Mouse (Mus musculus) embryonic facial prominence, embryonic 10.5 days (tissue): ENCODE measurements around the gene Chst12. TPM values are rescaled to one million over a fixed set of nuclear protein-coding genes. Genes with fewer than 3 reads are reported as not detected.

Experiments
- DNase-seq: peaks from one replicate; pipeline ENCODE4 v3.0.0-alpha.2; 2017; ENCODE audit warnings: low spot score
- H3K27ac ChIP-seq: fragments of 300-500 bp; sonication (generic); replicated peaks from 2 replicates; pipeline ENCODE4 v1.5.1; 2016; ENCODE audit warnings: mild to moderate bottlenecking
- H3K27me3 ChIP-seq: fragments of 300-500 bp; sonication (generic); replicated peaks from 2 replicates; pipeline ENCODE4 v1.6.1; 2016; ENCODE audit warnings: low read depth, mild to moderate bottlenecking; ENCODE audit not compliant: poor library complexity, severe bottlenecking
- H3K36me3 ChIP-seq: fragments of 300-500 bp; sonication (generic); replicated peaks from 2 replicates; pipeline ENCODE4 v1.6.1; 2016; ENCODE audit warnings: mild to moderate bottlenecking, moderate library complexity
- H3K4me1 ChIP-seq: fragments of 300-500 bp; sonication (generic); 2 replicates; pipeline ENCODE4 v1.6.1; 2016
- H3K4me3 ChIP-seq: fragments of 300-500 bp; sonication (generic); 2 replicates; pipeline ENCODE4 v1.5.1; 2016; ENCODE audit warnings: mild to moderate bottlenecking, moderate library complexity
- H3K9me3 ChIP-seq: fragments of 300-500 bp; sonication (generic); 2 replicates; pipeline ENCODE4 v1.6.1; 2016; ENCODE audit warnings: mild to moderate bottlenecking
- WGBS: fragments of 180-500 bp; shearing (Covaris S2); methylation state at CpG from one replicate; pipeline ENCODE4 v1.1.7; 2016; 5-methylcytosine and 5-hydroxymethylcytosine counted together
- polyA plus RNA-seq: library from polyadenylated mRNA; unstranded; fragments of >200 nt; fragmentation: Nextera tagmentation; extraction: Ambion mirVana; gene quantifications from 2 replicates; pipeline ENCODE4 v1.2.1, GENCODE M21; 2016

Gene Chst12
- polyA plus RNA-seq, 1 experiment from 2014 or later = 16.8 TPM

DNA sequence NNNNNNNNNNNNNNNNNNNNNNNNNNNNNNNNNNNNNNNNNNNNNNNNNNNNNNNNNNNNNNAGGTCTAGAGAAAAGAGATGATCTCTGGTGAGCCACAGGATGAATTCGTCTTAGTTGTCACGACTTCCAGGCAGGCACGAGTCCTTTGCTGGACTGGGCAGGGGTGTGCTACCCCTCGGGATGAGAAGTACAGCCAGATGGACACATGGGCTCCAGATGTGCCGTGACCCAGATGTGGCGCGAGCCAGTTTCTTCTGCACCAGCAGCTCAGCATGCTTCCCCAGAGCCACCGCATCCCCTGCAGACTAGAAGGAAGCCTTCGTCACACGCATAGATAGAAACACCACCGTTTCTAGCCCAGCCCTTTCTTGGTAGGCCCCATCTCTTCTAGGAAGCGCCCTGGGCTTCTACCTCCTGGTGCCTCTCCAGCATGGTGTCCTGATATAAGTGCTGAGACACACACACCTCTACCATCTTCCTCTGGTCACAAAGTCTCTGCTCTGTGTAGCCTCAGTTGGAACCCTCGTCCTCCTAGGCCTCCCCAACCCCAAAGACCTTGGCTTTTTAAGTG lies 32.8 kb downstream of the Chst12 start:
- DNase-seq = peak; percentile 56
- Histone ChIP-seq H3K27me3 (0 out of 2 replicates have a peak, but pooled peaks cover 3% of the 10 kb centered on the region), H3K27ac (no peak overlapping the region), H3K9me3 (no peaks in the 10 kb centered on the region), H3K4me1 (peaks cover 18% of the 10 kb centered on the region), H3K4me3 (no peak overlapping the region), H3K36me3 (no peaks in the 10 kb centered on the region)
- 63% methylated on average over 13 of the region's 13 CpGs for WGBS

DNA sequence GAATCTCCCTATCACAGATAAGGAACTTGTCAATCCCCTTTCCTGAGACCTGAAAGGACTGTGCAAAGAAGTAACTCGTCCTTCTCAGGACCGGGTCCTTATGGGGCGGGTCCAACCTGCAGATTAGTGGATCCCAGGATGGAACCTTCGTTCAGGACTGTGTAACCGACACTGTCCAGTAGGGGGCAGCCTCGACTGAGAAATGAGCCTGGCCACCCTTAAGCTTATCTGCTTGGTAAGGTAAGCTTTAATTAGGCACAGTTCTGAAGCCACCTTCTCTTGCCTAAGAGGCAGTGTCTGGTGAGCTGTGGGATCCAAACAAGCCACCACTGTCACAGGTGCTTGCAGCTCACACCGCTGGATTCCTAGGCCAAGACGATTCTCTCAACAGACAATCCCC lies 34.8 kb downstream of the Chst12 start:
- Histone ChIP-seq H3K9me3 (no peaks in the 10 kb centered on the region), H3K4me3 (no peak overlapping the region), H3K27ac (no peak overlapping the region), H3K27me3 (0 out of 2 replicates have a peak, but pooled peaks cover 3% of the 10 kb centered on the region), H3K4me1 (peaks cover 18% of the 10 kb centered on the region), H3K36me3 (no peaks in the 10 kb centered on the region)
- peak; percentile 84 for DNase-seq
- WGBS = 14% methylated on average over 8 of the region's 8 CpGs

DNA sequence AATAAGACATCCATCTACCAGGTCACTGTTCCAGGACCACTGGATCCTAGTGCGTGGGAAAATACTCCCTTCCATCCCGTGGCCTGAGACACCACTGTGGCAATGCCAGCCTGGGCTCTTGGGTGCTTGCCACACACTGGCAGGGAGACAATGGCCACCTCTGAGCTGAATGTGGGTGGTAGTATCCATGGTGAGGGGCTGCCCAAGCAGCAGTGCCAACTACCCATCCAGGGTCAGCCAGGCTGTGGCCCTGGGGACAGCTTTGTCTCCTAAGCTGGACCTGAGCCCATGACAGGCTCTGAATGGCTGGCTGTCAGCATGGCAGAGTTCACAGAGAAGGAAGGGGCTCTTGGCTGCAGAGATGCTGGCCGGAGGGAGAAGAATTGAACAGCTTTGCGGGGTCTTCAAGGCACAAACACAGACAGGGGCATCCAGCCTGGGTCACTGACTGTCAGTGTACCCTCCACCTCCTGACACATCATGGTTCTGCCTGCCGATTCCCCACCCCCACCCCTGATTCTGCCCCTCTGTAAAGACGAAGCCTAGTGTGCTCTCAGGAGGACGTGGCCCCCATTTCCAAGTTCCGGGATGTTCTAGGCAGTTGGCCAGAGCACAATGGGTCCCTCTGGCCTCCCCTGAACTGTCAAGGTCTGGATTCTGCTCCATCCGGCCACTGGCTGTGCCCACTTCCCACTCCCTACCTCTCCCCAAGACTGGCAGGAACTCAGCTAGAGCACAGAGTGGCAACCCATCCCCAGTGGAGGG lies 37.6 kb downstream of the Chst12 start:
- H3K4me3 ChIP-seq = no peak overlapping the region
- peaks cover 9% of the 10 kb centered on the region for H3K4me1 ChIP-seq
- H3K27me3 ChIP-seq = 0 out of 2 replicates have a peak, but pooled peaks cover 3% of the 10 kb centered on the region
- H3K9me3 ChIP-seq = no peaks in the 10 kb centered on the region
- WGBS = 82% methylated on average over 9 of the region's 9 CpGs
- 0 out of 2 replicates have a peak overlapping the region, but pooled peaks have one; percentile 24 for H3K27ac ChIP-seq
- no peaks in the 10 kb centered on the region for H3K36me3 ChIP-seq
- DNase-seq = no peak

DNA sequence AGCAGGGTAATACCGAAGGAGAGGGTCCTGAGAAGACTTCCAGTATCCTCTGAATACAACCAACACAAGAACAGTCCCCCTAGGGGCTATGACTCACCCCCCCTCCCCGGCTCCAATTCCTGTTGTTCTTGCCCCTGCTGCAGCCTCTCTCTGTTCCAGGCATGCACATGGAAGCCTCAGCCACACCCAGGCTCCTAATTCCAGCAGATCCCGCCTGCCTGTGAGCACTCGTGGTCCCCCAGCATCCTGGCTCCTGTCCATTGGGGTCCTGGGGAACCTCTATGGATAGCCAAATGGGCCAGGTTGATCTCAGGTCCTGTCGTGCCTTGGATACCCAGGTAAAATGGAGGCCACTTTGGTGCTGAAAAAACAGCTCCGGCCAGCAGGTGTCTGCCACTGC lies 40.3 kb downstream of the Chst12 start:
- Histone ChIP-seq H3K36me3 (no peaks in the 10 kb centered on the region), H3K4me3 (no peak overlapping the region), H3K4me1 (peaks cover 11% of the 10 kb centered on the region; the same call in 1 of the 2 replicates), H3K9me3 (no peaks in the 10 kb centered on the region), H3K27me3 (0 out of 2 replicates have a peak, but pooled peaks cover 3% of the 10 kb centered on the region), H3K27ac (no peak overlapping the region)
- whole genome bisulfite sequencing = 53% methylated on average over 6 of the region's 6 CpGs
- DNase-seq = no peak

DNA sequence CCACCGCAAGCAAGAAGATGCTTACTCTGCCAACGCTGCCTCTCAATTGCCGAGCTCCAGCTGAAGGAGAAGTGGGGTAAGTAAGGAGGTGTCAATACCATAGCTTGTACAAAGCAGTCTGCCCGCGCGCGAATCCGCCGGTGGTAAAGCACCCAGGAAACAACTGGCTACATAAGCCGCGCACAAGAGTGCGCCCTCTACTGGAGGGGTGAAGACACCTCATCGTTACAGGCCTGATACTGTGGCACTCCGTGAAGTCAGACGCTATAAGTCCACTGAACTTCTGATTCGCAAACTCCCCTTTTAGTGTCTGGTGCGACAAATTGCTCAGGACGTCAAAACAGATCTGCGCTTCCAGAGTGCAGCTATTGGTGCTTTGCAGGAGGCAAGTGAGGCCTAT lies 41.0 kb downstream of the Chst12 start:
- DNase-seq = no peak
- 88% methylated on average over 19 of the region's 19 CpGs for WGBS
- 0 out of 2 replicates have a peak, but pooled peaks cover 3% of the 10 kb centered on the region for H3K27me3 ChIP-seq
- no peak overlapping the region for H3K27ac ChIP-seq
- H3K9me3 ChIP-seq = no peaks in the 10 kb centered on the region
- H3K4me1 ChIP-seq = peaks cover 11% of the 10 kb centered on the region; the same call in 1 of the 2 replicates
- H3K4me3 ChIP-seq = no peak overlapping the region
- no peaks in the 10 kb centered on the region for H3K36me3 ChIP-seq

DNA sequence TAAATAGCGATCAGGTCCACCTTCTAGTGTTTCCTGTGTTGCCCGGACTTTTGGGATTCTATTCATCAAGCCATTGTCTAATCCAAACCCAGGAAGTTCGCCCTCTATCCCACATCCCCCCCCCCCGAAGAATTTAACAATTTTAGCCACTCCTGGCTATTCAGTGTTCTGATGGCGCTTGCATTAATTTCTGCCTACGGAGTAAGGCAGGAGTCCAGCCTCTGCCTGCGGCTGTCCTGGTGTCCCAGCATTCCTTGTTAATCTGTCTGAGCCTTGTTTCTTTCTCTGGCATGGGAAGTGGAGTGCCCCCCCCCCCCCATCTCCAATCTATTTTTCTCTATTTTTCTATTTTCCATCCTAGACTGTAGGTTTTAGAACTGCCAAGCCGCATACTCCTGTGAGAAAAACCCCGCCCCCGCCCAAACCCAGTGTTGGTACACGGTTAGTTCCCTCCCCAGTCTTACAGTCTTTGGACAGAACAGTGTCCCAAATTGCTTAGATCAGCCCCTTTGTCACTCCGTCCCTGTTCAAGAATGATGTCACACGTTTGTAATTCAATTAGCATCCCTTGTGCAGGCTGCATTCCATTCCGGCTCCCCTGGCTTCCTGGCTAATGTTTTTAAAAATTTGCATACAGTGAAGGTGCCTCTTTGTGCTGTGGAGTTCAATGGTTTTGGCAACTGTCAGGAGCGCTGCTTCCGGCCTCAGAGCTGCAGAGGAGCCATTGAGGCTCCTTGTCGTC lies 44.1 kb downstream of the Chst12 start:
- H3K36me3 ChIP-seq = no peaks in the 10 kb centered on the region
- H3K27ac ChIP-seq = peak overlapping the region; percentile 57
- DNase-seq = no peak
- 44% methylated on average over 17 of the region's 17 CpGs for WGBS
- no peaks in the 10 kb centered on the region for H3K27me3 ChIP-seq
- H3K9me3 ChIP-seq = no peaks in the 10 kb centered on the region
- H3K4me3 ChIP-seq = no peak overlapping the region
- peaks cover 7% of the 10 kb centered on the region; the same call in 1 of the 2 replicates for H3K4me1 ChIP-seq

DNA sequence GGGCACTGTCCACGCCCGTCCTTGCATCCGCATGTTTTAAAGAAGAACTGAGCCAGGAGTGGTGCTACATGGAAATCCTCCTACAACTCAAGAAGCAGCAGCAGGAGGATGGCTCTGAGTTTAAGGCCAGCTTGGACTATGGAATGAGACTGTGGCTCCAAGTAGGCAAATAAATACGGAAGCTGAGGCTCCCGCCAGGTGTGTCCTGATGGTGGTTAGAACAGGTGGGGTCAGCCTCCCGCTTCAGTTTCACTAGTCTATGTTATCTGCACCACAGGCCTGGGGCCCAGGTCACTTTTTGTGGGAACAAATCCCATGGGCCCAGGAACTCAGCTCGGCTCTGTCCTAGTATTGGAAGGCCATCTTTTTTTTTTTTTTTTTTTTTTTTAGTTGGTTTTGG lies 48.4 kb downstream of the Chst12 start:
- no peak overlapping the region for H3K27ac ChIP-seq
- no peaks in the 10 kb centered on the region for H3K36me3 ChIP-seq
- no peaks in the 10 kb centered on the region for H3K9me3 ChIP-seq
- no peaks in the 10 kb centered on the region for H3K27me3 ChIP-seq
- 91% methylated on average over 7 of the region's 7 CpGs for WGBS
- H3K4me1 ChIP-seq = peaks cover 13% of the 10 kb centered on the region
- DNase-seq = no peak
- H3K4me3 ChIP-seq = no peak overlapping the region

DNA sequence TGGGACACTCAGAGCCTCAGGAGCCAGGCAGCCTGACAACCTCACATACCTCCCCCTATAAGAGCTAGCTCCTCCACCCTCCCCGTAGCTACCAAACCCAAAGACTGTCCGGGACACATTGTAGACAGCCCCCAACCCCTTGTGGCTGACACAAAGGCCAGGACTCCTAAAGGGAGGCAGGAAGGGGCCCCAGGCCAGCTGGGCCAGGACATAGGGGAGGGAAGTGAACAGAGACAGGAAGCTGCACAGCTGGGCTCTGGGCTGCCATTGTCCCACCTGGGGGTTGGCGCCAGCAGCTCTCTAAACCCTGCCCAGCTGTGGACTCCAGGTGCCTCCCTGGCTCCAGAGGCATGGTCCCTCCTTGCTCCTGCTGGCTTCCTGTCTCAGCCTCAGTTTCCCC lies 51.5 kb downstream of the Chst12 start:
- WGBS = 63% methylated on average over 3 of the region's 3 CpGs
- Histone ChIP-seq H3K27me3 (no peaks in the 10 kb centered on the region), H3K27ac (peak overlapping the region; percentile 40), H3K4me1 (peaks cover 6% of the 10 kb centered on the region), H3K36me3 (no peaks in the 10 kb centered on the region), H3K9me3 (no peaks in the 10 kb centered on the region), H3K4me3 (no peak overlapping the region; the same call in 1 of the 2 replicates)
- DNase-seq = no peak

DNA sequence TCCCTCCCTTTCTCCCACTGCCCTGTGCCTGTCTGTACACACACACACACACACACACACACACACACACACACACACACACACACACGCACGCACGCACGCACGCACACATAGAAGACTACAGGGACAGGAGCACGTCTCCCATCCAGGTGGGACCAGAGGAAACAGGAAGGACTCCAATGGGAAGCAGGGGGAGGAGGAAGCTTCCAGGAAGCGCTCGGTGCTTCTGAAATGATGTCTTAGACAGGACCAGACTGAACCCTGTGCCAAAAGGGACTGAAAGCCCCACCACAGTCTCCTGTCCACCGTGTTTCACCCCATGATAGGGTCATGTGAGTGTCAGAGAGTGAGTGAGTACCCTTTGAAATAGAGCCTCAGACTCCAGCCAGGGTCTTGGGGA lies 57.3 kb downstream of the Chst12 start:
- H3K9me3 ChIP-seq = no peaks in the 10 kb centered on the region
- no peak for DNase-seq
- H3K27me3 ChIP-seq = no peaks in the 10 kb centered on the region
- 79% methylated on average over 9 of the region's 9 CpGs for WGBS
- peaks cover 42% of the 10 kb centered on the region for H3K4me1 ChIP-seq
- H3K27ac ChIP-seq = no peak overlapping the region
- no peaks in the 10 kb centered on the region for H3K36me3 ChIP-seq
- no peak overlapping the region for H3K4me3 ChIP-seq

DNA sequence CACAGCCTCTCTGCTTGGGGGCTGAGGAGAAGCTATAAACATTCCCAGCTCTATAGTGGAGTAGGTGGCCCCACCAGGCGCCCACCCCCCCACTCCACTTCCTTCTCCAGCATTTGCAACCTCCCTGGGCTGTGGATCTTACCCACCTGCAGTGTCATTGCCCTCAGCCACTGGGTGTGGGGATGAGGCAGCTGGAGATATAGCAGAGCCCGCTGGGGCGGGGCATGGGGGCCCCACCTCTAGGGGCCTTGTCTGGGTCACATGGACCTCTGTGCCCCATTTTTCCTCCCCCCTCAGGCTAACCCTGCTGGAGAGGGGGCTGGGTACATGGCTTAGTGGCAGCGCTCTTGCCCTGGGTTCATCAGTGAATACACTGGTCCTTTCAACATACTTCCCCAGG lies 59.5 kb downstream of the Chst12 start, which contains the start of gene Grifin:
TSS of gene Grifin (minus strand) at position 176 of the 400 bp plus-strand sequence.
- Histone ChIP-seq H3K4me3 (no peak within 1 kb of the TSS), H3K27me3 (no peaks in the 10 kb centered on the region), H3K36me3 (no peaks in the 10 kb centered on the region), H3K9me3 (no peaks in the 10 kb centered on the region), H3K27ac (peak within 1 kb of the TSS; percentile 76), H3K4me1 (peaks cover 52% of the 10 kb centered on the region)
- no peak for DNase-seq
- WGBS = 81% methylated on average over 4 of the region's 4 CpGs

DNA sequence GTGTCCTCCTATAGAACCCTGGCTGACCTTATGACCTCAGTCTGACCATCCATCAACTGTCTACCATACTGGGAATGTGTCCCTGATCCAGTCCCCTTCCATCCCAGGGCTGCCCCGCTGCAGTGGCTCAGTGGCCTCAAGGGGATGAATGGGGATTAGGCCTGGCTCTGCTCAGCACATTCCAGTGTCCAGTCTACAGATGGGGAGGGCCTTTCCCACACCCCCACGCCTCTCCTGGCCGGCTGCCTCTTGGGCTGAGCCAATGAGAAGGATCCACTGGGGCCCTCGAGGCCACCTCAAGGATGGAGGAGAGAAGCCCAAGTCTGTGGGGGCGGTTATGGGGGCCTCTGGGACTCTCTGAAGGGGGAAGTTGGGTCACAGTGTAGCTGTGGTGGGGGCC lies 60.1 kb downstream of the Chst12 start:
- H3K27me3 ChIP-seq = no peaks in the 10 kb centered on the region
- peaks cover 52% of the 10 kb centered on the region for H3K4me1 ChIP-seq
- H3K36me3 ChIP-seq = no peaks in the 10 kb centered on the region
- peak overlapping the region; percentile 76 for H3K27ac ChIP-seq
- no peak overlapping the region for H3K4me3 ChIP-seq
- no peak for DNase-seq
- WGBS = 54% methylated on average over 5 of the region's 5 CpGs
- no peaks in the 10 kb centered on the region for H3K9me3 ChIP-seq

DNA sequence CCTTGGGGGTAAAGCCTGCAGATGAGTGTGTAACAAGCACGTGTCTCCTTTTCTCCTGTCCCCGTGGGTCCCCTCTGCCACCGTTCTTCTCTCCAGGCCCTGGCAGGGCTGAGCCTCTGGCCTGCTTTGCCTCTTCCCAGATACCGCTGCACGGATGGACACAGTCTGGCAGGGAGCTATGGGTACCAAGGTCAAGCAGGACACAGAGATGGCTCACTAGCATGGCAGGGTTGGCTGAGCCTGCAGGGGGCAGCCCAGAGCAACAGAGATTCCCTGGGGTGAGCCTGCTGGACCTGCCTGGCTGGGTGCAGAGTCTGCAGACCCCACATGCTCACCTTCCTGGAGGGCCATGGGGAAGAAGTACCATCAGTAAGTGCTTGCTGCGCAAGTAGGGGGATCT lies 60.5 kb downstream of the Chst12 start:
- peak overlapping the region; percentile 76 for H3K27ac ChIP-seq
- H3K4me1 ChIP-seq = peaks cover 52% of the 10 kb centered on the region
- WGBS = 72% methylated on average over 6 of the region's 6 CpGs
- no peak overlapping the region for H3K4me3 ChIP-seq
- H3K36me3 ChIP-seq = no peaks in the 10 kb centered on the region
- no peaks in the 10 kb centered on the region for H3K27me3 ChIP-seq
- DNase-seq = peak; percentile 54
- no peaks in the 10 kb centered on the region for H3K9me3 ChIP-seq
